Mouse (Mus musculus) kidney, postnatal 25 days (tissue): ENCODE data around the gene Ankrd16.

Experiments used
- DNase-seq, 2 experiments: peaks; one replicate each; pipeline ENCODE4 v3.0.0; 2021; ENCODE audit warnings: mixed read lengths in 2 of 2

The Ankrd16 gene

DNA sequence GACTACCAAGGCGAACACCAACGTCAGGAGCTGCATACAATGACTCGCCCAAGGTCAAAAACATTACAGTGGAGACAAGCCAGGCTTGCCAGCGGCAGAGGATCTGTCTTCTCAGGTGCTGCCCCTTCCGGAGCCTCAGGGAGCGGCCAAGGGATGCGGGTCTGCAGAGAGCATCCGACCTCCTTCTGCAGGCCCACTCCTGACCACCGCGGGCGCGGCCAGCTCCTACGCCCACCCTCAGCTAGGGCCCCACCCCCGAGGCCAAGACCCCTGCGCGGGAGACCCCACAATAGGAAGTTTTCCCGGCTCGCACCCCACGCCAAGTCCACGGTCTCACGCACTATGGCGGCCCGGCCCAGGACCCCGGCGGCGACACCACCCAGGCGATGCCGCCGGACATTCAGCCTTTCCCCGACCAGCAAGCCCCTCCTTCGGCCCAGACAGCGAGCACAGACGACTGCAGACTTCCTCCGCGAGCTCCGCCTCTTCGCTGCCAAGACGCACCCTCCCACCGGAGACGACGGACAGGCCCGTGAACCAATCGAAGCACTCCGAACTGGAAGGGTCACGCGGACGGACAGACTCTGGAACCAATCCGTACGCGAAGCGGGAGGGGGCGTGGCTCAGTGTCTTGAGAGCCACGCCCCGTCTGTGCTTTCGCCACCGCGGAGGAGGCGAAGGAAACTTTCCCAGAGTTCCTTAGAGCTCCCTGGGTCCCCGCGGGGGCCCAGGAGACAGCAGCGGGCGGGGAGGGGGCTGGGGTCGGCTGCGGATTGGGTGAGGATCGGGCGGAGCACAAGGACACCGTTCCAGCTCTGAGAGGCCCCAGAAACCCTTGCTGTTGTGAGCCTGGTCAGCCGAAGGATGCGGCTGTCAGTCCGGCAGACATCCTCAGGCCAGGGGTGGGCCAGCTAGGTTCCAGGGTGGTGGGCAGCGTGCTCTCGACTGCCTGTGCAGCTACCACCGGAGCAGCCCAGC, at the start of gene Ankrd16, which contains the start of gene Fbh1:
TSS of gene Ankrd16 (plus strand) at position 786 of the 978 bp plus-strand sequence.
TSS of gene Fbh1 (minus strand) at position 492 of the 978 bp plus-strand sequence.
- peak; percentile 100 for DNase-seq

DNA sequence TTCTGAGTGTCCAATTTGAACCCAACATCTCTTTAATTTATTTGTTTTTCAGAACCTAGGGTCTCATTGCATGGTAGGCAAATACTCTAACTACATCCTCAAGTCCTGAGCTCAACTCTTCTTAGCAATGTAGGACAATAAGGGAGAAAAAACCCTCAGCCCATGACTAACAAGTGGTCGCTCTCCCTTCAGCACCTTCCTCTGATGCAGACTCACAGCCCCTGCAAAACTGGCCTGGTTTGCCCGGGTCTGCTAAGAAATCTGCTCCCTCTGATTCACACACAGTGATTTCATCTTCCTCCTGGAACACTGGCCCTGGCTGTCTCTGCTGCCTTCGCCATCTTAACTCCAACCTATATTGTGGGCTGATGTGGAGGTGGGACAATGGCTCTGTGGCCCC, 48.6 kb upstream of the Ankrd16 start:
- no peak for DNase-seq

DNA sequence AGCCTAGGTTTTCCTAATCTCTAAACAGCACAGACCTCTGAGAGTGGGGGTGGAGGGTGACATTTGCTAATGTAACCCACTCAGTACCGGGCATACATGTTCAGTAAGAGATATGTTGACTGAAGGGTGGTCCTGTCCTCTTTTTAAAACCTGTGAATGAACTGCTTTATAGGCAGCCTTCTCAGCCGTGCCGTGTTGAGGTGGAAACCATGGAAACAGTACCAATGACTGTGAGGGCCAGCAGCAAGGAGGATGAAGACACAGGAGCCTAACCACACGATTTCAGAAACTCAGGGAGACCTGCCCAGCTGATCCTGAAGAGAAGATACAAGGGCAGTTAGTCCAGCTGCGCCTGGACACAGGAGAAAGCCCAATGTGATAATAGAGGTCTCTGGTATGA, 44.7 kb upstream of the Ankrd16 start:
- no peak for DNase-seq

DNA sequence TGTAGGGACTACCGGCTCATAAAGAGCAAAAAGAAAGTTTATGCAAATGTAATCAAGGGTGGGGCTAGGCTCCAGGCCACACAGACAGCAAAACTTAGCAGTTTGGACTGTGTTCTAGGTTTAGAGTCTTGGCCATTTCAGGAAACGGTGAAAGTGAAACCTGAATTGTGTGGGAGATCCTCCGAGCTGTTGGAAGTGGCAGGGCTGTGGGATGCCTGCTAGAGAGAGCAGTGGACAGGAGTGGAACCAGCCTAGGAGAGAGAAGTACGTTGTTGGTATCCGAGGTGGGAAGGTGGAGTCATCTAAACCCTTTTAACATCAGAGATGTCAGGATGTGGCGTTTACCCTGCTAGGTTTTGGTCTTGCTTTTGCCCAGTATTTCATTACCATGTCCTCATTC, 41.8 kb upstream of the Ankrd16 start:
- DNase-seq, result no peak

DNA sequence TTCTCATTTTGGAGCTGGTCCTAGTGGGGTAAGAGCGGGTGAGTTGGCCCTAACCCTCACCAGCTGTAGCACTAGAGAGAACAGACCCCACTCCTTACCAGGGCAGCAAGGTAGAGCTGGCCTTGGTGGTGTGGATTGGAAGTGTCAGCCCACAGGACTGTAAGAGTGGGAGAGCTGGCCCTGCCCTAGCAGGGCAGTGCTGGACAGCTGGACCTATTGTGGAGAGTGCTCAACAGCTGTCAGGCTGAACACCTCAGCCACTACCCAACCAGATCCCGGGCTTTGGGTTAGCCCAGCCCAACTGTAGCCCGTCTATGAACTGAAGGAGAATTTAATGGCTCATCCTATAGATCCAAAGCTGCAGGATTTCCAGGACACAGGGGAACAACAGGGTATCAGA, 38.9 kb upstream of the Ankrd16 start:
- DNase-seq, result no peak

DNA sequence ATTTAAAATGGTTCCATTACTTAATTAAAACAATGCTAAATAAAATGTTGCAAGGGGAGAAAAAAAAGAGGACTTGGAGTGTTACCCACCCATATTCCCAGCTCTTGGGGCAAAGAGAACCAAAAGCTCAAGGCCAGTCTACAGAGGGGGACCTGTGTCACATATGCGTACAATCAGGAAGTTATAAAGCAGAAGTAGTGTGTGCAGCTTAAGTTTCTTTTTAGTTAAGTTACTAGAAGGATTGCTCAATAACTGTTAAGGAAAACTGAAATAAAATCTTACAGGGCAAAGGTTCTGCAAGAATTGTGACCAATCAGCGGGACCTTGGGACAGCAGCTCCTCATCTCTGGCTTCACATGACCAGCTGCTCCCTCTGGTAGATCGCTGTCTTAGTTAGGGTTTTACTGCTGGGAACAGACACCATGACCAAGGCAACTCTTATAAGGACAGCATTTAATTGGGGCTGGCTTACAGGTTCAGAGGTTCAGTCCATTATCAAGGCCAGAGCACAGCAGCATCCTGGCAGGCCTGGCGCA, 38.1 kb upstream of the Ankrd16 start:
- no peak for DNase-seq

DNA sequence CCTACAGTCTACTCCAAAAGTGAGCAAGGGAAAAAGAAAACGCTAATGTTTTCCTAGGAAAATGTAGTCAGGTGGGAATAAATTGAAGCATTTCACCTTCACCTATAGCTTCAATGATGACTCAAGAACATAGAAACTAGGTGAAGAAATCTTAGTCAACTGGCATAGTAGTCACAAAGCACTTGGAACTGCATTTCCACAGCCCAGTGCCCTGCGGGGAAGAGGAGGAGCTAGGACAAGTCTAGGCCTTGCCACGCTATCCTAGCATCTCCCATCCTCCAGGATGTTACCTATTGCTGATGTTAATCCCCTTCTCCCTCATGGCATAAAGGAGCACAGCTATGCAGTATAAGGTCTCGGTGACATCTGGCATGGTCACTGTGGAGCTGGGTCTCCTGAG, 15.1 kb upstream of the Ankrd16 start:
- no peak for DNase-seq

DNA sequence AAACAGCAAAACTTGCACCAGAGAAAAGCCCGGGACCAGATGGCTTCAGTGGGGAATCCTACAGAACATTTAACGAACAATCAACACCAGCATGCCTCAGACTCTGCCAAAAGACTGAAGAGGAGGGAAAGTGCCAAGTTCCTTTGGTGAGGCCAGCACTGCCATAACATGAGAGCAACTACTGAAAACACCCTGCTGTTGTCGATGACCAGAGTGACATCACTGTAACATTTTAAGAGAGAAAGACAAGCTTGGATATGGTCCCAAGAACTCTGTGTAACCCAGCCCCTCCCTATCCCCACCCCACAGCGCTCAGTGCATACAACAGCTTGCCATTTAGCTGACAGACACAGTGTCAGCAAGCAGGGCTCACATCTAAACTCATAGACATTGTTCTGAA, 12.0 kb upstream of the Ankrd16 start:
- no peak for DNase-seq

DNA sequence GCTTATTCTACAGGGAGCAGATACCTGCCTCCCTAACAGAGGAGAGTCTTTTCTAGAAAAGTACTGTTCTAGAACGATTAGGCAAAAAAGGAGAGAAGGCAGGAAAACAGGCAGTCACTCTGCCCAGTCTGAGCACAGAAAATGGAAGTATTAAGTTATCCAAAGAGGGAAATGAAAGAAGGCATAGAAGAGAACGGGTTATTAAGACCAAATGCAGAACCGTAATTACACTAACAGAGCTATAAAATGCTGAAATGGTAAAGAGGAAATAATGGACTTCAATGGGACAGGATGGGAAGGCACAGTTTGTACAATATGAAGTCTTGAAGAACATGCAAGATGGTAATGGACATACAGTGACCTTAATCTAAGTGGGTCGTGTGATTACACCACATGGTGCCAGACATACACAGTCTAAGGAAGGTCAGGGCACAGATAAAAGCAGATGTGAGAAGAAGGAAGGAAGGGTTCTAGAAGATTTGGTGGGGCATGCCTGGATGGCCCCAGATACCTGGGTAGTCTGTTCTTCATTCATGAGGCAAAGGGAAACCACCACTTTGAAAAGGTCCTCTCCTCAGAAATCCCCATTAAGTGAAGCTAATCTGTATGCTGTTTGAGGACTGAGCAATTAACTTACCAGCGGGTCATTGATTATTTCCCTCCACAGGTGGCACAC, 11.1 kb upstream of the Ankrd16 start:
- no peak for DNase-seq

DNA sequence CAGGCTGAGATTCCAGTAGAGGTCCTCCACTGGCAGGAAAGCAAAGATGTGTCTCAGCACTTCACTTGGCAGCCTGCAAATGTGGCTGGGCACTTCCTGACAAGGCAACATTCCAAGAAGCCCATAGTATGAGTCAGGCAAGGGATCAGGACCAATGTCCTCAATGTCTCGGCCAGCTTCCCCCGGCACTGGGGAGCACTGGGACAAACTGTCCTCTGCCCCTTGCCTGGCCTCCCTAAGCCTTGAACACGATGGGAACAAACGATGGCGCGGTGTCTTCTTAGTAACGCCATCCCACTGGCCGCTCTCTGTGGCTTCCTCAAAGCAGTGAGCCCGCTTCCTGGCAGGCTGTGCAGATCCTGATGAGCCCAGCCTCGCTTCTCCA, 10.5 kb upstream of the Ankrd16 start:
- no peak for DNase-seq

DNA sequence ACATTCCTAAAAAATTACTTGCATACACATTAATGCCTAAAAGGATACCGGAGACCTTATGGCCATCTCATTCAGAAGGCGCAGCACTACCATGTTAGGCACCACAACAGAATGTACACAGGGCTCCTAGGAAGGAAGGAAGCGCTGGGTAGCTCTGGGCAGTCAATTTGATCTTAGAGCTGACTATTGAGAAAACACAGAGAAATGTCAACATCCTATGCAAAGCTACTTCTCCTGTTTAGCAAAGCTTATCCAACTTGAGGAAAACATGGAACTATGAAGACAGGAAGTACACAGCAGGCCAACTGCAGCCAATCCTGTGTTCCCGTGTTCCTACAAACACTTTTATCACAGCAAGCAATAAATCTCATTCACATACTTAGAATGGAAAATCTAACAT, 6.0 kb upstream of the Ankrd16 start:
- DNase-seq, result no peak

DNA sequence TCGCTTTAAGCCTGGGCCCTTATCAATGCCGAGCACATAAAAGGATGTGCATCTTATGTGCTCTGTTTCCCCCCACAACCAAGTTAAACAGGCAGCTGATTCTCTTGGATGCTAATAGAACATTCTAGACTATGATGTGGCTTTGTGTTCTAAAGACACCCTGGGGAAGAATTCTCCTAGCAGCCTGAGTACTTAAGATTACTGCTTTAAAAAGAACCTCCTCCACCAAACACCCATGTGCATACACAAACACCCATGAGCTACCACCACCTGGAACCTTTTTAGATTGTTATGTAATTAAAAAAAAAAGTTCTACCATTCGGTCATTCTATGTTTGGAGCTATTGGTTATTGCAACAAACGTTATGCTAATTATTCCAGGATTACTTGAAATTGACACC, 5.3 kb upstream of the Ankrd16 start:
- DNase-seq, result no peak

DNA sequence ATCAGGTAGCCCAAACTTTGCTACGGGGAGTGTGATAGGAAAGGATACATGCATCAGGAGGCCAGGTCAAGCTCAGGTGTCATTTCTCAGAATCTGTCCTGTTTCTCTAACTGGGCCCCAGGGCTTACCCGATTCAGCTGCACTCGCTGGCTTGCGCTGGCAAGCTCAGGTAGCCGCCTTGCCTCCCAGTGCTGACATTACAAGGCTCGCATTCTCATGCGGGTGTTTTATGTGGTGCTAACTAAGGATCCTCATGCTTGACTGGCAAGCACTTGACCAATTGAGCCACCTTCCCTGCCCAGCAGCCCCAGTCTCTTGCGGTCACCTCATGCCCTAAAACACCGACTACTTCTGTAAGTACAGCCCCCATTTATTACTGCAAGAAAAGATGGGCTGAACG, 3.2 kb upstream of the Ankrd16 start:
- DNase-seq, result peak; percentile 11 to 54

DNA sequence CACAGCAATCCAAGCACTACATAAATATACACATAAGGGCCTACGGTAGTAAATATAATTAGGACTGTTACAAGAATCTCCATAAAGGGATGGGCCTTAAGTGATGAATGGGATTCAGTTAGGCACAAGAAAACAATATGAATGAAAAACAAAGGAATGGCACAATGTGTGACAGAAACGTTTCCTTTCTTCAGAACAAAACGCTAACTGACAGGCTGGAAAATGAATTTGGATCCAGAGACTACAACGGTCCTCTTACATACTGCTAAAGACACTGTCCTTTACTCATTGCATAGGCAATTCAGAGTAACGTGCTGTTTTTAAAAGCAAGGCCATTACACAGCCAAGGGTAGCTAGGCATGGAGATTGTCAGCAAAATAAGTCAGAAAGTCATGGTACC, 2.6 kb upstream of the Ankrd16 start:
- DNase-seq, result no peak

DNA sequence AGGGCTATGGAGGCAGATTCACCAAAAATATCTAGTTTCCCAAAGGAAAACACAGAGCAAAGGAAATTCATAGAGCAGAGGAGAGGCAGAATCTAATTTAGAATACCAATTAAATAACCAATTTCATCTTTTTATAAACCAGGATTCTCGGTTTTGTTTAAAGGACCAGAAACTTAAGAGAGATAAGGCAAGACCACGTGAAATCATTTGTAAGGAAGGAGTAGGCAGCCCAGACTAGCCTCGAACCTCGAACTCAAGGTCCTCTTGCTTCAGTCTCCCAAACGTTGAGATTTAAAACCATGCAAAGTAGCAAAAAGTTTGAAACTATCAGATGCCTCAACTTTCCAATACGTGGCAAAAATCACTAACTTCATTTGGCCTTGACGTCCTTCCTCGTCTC, 1.3 kb upstream of the Ankrd16 start:
- DNase-seq, result no peak

DNA sequence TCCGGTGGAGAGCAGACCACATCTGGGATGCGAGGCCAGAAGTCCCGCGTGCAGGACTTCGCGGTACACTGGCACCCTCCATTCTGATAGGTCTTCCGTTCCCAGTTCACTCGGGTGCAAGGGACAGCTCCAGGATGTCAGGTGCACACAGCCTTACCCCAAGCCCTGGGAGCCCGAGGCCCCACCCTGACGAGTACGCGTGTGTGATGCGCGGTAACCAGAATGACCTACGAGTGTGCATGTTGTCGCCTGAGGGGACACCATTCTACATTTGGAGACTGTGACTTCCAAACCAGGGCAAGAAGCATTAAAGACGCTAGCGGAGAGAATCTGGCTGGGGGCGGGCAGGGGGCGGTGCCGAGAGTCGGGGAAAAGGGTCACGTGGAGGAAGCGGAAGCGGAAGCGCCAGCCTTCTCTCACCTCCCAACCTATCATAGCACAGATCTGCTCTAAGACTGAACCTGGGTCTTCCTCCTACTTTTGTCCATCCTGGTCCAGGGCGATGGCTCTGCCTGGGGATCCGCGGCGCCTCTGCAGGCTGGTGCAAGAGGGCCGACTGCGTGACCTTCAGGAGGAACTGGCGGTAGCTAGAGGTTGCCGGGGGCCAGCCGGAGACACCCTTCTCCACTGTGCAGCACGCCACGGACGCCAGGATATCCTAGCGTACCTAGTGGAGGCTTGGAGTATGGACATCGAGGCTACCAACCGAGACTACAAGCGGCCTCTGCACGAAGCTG, 579 bp downstream of the Ankrd16 start:
- peak; percentile 92 to 93 for DNase-seq

DNA sequence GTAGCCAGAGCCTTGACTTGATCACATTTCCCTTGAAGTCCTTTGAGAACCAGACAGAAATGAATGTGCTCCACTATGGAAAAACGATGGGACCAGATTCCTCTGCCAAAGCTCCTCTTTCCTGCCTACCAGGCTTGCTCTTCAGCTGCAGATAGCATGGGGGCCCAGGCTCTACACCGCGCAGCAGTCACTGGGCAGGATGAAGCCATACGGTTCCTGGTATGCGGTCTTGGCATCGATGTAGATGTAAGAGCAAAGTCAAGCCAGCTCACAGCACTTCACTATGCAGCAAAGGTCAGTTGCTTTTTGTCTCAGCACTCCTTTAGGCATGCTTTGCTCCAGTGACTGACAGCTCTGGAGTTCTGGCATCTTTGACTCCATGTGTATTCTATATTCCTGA, 6.5 kb downstream of the Ankrd16 start:
- DNase-seq, result no peak

DNA sequence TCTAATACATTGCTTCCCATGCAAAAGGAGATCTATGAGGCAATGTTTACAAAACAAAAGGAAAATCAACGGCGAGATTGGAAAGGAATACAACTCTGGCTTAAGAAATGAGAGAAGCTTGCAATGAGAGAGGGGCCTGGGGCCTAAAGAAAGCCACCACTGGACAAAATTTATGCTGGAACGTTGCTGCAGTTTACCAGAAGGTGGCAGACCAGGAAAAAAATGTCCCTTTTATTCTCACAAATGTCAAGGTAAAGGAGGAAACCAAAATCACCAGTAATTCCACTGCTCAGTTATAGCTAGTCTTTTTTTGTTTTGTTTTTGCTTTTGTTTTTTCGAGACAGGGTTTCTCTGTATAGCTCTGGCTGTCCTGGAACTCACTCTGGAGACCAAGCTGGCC, 17.0 kb downstream of the Ankrd16 start:
- no peak for DNase-seq

DNA sequence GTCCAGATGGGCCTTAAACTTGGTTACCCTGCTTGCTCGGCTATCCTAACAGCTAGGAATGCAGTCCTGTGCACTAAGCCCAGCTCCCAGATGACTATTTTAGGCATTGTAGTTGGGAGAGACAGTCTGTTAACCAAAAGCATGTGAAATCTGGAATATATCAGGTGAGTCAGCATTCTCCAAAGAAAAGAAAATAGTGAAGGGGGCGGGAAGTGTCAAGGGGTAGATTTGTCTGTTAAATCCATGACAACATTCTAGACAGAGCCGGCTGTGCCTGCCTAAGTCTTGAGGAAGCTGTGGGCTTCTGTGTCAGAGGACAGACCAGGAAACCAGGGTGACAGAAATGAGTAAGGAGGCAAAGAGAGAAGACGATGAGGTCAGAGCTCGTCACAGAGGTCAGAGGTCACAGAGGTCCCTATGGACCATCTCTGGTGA, 20.3 kb downstream of the Ankrd16 start:
- no peak for DNase-seq

DNA sequence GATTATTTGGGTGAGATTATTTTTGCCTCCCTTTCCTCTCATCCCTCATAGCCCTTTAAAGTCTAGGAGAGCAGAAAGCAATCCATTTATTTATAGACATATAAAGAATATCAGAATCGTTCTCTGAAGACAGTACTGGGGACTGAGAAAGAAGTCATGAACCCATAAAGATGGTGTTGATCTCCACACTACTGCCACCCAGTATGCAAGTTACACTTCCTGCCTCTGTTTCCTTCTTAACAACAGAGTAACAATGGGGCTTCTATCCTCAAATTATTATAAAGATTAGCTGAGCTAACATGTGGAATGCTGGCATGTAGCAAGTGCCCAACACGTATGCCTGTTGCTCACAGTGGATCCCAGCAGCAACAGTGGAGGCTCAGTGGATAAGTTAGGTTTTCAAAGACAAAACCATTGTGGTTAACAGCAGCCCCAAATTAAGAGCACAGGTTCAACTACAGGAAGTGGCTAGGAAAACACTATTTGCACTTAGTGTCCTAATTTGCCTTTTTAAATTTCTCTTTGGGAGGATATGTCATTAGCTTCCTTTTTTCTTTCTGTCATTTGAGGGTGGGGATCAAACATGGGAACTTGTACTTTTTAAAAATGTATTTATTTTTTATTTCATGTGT, 23.7 kb downstream of the Ankrd16 start:
- DNase-seq, result no peak
